Mouse (Mus musculus) heart, postnatal 14 days (tissue): ENCODE measurements around the gene Akr1b10. TPM values are rescaled to one million over a fixed set of nuclear protein-coding genes. Genes with fewer than 3 reads are reported as not detected.
"Not testable (repeated sequence)": the region's sequence is repeated elsewhere in the genome, so short reads cannot be mapped to it uniquely, and the experiment has no call there.

Source experiments
- DNase-seq, 2 experiments: peaks; one replicate each; pipeline ENCODE4 v3.0.0; 2021 to 2022
- intact Hi-C: fragments of 180-260 bp; cut with DNase I; formaldehyde crosslinking; loops from one replicate; pipeline ENCODE4 v1.15.1; 2025
- long read RNA-seq, 2 experiments: library from polyadenylated mRNA; stranded (forward); transcript quantifications; one replicate each; pipeline ENCODE4 v2.0.0; 2021
- total RNA-seq, 2 experiments: library from RNA; stranded (reverse); gene quantifications; 2 replicates each; pipeline ENCODE4 v1.2.3; 2021

The Akr1b10 gene
- 10 to 100 TPM; 63.4 to 70.7 TPM for total RNA-seq
- long read RNA-seq, experiment 1, transcript Akr1b10-201 (10 exons, 1,371 nt): major isoform, 79 of 83 reads
- long read RNA-seq, experiment 1, partial matches to known transcripts: 1 of 83 reads
- long read RNA-seq, experiment 1, other reads (novel, unspliced or antisense): 1 of 83 reads
- long read RNA-seq, experiment 2, transcript Akr1b10-201 (10 exons, 1,371 nt): major isoform, 65 of 70 reads
- long read RNA-seq, experiment 2, partial matches to known transcripts: 3 of 70 reads
- long read RNA-seq, experiment 2, other reads (novel, unspliced or antisense): 1 of 70 reads

DNA sequence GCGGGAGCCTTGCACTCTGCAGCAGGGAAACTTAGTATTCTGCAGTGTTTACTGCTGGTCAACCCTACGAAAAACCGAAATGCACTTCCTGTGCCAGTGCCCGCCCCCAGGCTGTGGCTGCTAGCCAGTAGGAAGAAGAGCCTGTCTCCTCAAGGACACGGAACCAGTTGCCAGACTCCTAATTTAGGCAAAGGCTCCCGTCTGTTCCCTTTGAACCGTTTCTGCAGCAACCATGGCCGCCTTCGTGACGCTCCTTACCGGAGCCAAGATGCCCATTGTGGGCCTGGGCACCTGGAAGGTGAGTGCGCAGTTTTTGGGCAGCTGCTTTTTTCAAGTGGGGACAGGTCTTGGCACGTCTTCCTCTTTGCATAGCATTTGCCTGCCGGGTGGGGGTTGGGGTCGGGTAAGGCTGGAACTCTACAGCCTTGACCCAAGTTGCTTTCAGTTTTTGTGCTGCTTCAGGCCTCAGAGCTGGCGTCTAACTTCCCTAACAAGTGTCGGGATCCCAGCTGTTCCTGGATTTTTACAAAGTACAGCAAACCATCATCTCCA, at the start of gene Akr1b10:
Akr1b10 (plus strand) TSS at position 109 of the 552 bp plus-strand sequence.
- peak; percentile 75 to 85 for DNase-seq
- intact Hi-C loops: no loop called here

DNA sequence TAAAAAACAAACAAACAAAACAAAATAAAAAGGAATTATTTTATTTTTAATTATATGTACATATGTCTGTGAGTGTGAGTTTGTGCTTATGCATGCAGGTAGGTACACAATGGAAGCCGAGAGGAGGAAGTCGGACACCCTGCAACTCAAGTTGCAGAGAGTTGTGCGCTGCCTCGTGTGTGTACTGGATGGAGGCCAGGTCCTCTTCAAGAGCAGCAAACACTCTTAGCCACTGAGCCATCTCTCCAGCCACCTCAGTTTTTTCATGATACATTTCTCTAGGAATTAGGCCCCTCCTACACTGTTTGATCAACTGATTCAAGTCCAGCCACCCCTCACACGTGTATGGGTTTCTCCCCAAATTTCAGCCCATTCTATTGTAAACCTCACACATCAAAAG, 49.3 kb upstream of the Akr1b10 start:
- no peak for DNase-seq
- intact Hi-C loops: no loop called here

DNA sequence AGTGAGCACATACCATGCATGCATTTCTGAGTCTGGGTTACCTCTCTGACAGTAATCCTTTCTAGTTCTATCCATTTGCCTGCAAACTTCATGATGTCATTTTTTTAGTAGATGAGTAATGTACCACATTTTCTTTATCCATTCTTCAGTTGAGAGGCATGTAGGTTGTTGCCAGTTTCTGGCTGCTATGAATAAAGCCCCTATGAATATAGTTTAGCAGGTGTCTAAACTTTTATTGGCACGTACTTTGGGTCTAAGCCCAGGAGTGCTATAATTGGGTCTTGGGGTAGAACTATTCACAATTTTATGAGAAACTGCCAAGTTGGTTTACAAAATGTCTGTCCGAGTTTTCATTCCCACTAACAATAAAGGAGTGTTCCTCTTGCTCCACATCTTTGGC, 46.2 kb upstream of the Akr1b10 start:
- intact Hi-C loops: no loop called here
- DNase-seq: no peak

DNA sequence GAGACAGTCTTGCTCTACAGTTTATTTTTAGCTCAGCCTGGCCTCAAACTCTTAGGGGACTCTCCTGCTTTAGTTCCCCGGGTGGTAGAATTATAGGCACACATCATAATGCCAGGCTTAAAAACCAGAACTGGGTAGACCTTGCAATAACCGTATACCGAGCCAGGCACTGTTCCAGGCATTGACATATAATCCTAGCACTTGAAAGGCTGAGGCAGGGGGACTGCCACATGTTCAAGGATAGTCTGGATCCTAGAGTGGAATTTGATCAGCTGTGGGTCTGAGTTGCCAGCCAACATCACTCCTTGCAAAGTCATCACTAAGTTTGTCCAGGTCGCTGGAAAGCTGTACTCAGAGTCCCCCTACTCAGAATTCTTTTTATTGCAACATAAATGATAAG, 42.0 kb upstream of the Akr1b10 start:
- DNase-seq: no peak
- intact Hi-C loops: no loop called here

DNA sequence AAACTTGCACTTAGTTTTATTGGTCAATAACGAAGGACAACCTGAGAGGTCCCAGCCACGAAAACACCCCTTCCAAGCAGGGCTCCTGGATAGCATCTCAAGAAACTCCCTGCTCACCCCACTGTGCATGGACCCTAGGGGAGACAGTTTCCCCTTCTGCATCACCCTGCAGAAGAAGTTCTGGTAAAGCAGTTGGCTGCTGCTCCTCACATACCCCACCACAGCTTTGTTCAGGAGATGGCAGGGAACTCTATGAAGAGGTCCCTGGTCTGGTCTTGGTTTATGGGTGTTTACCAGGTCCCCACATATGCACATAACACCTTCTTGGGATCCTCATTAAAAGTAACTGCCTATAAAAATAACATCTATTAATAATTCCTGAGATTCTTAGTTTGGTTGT, 41.5 kb upstream of the Akr1b10 start:
- DNase-seq: no peak
- intact Hi-C loops: no loop called here

DNA sequence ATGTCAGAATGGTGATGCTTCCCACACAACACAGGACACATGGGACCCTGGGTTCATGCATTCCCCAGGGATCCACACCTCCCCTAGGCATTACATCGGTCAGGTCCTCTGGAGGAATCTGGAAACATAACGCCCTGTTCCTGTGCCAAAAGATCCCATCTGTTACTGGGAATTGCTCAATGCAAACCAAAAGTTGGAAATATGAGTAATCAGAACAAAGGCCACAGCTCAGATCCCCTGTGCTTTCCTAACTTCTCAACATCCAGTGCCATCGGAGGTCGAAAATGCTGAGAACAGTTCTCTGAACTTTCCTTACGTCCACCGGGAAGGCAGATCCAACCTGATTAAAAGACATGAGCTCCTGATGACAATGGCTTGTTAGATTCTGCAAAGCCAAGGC, 40.6 kb upstream of the Akr1b10 start:
- no peak for DNase-seq
- intact Hi-C loops: no loop called here

DNA sequence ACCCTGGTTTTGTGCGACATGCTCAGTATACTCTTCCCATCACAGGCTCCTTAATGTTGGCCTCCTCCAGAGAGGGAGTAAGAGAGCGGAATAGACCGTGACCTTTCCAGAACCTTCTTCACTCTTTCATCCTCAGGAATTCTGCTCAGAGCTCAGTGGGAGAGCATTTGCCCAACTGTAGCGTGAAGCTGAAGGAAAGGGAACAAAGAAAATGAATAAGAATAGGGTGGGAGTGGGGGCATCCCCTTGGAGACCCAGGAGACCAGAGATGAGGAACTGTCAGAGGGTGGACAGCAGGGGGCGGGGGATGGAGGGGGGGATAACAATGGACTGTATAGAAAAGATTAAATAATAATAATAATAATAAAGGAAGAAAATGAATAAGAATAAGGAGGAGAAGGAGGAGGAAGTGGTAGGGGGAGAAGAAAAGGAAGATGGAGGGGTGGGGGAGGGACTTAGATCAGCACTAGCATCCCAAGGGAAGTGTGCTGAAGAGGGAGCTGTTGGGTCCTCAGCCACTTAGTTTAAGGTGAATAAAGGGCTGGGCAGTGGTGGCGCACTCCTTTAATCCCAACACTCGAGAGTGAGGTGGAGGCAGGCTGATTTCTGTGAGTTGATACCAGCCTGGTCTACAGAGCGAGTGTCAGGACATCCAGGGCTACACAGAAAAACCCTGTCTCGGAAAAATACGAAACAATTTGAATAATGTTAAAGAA, 39.7 kb upstream of the Akr1b10 start:
- intact Hi-C loops: no loop called here
- DNase-seq: no peak

DNA sequence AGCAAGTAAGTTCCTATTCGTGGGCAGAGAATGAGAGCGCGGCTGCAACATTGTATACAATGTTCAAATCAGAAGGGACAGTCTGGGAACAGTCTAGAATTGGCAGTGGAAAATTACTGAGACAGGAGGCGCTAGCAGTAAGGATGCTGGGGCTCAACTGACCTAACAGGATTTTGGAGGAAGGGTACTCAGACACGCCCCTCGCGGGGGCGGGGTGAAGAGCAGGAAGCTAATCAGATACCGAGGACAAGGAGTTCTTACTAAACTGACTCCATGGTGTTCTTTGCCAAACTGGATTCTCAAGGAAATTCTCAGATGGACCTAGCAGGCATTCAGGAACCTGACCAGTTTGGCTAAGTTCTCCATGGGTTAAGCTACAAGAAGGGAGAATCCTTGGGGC, 39.1 kb upstream of the Akr1b10 start:
- peak in 1 of 2 experiments; percentile 8 for DNase-seq
- intact Hi-C loops: no loop called here

DNA sequence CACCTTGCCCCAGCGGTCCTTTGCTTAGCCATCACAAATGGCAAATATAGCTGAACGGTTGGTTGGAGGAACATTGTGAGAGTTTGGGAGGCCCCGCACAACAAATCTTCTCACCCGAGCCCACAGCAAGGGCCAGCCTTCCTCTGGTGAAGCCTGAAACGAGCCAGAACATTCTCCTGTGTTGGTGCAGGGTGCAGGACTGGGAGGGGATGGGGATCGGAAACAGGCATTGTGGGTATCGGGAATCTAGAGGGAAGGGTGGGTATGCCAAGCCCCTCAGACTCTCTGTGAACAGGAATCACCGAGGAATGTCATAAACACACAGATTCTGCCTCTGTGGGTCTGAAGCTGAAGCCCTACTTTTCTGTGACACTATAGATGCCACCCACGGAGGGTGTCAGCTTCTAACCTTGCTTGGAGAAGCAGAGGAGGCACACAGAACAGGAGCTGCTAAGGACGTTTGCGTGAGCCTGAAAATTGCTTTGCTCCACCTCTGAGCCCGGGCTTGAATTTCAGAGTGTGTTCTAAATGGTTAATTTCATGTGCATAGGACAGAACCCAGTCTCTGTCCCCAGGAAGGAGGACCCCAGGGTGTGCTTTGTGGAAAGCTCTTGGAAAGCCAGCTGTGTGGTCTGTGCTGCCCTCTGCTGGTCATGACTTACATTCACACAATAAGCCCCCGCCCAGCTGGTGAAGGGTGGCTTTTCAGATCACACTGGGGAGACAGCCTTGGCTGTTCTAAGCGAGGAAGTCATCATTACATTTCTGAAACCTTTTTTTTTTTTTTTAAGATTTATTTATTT, 37.7 kb upstream of the Akr1b10 start:
- peak; percentile 77 to 85 for DNase-seq
- intact Hi-C loops: loop anchor here (1.0 to 2.0 kb wide), 2 partner anchors 53 to 103 kb away; no protein-coding TSS in a partner anchor

DNA sequence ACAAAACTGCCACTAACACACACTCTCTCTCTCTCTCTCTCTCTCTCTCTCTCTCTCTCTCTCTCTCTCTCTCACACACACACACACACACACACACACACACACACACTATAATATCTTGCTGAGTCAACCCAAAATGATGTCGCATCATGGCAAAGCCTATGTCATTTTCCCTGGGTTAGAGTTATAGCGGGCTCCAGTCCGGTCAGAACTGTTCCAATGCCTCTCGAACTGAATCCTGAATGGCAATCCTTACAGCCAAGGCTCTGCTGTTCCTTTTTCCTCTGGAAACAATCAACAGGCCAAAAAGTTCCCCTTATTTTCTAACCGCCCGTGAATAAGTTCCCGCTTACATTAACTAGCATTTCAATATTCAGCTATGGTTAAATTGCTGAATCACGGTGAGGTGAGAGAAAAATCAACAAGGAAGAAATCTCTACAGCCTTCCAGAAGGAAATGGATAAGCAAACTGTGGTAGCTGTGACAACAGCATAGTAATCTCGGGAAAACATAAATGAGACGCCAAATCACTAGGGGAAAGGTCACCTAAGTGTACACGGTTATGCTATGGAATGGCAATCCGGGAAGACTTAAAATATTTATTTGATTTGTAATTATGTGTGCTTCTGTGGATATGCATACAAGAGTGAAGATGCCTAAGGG, 33.9 kb upstream of the Akr1b10 start:
- no peak for DNase-seq
- intact Hi-C loops: no loop called here

DNA sequence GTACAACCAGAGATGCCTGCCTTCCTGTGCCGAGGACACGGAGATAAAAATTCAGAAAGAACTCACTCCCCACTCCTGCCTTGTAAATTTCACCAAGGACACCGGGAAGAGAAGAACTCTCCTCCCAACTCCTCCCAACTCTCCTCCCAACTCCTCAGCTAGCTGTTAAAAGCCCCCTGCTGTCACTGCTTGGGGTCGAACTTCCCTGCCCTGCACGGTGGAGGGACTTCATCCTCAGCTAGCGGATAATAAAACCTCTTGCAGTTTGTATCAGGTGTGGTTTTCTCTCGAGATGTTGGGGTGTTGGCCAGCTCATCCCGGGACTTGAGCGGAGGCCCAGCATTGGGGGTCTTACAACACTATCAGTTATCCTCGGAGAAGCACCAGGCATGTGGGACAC, 32.5 kb upstream of the Akr1b10 start:
- intact Hi-C loops, DNase-seq: not testable (repeated sequence)

DNA sequence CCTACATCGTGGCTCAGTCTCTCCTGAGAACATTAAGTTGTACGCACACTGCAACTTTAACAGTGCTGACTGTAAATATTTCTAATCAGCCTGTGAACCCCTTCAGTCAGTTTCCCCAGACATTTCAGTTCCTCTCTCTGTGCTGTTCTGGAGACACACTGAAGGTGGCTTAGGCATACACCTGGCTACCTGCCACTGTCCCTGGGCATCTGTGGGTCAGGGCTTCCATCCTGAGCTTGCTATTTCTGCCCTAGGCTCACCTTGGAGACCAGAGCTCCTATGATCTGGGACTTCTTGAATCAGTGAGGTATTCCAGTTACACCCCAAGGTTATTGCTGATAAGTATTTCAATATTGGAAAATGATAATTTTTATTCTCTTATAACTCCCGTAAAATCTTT, 31.6 kb upstream of the Akr1b10 start:
- no peak for DNase-seq
- intact Hi-C loops: no loop called here

DNA sequence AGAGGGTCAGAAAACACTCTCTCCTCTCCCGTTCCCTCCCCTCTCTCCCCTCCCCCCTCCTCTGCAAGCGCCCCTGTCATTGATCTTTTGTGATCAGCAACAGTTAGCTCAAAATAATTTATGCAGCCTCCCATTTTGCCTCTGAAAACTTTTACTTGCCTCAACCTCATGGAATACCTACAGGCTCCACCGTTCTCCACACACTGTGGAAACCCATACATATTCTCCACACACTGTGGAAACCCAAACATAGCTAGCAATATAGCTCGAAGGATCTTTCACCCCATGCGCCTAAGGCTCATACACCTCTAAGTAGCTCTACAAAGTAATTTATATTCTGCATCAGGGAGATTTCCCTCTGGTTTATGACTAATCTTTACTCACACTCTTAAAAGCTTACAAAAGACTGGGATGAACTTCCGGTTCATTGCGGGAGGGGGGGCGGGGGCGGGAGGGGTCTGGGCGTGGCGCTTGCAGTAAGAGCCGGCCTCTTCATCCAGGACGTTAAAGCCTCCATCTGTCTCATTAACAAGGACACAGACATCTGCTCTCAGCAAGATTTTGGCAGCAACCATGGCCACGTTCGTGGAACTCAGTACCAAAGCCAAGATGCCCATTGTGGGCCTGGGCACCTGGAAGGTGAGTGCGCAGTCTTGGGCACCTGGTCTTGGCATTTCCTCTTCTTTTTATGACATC, 30.2 kb upstream of the Akr1b10 start, which contains the start of gene Akr1b8:
Akr1b8 (plus strand) TSS at position 462 of the 696 bp plus-strand sequence.
- intact Hi-C loops: no loop called here
- DNase-seq: peak in 1 of 2 experiments; percentile 7

DNA sequence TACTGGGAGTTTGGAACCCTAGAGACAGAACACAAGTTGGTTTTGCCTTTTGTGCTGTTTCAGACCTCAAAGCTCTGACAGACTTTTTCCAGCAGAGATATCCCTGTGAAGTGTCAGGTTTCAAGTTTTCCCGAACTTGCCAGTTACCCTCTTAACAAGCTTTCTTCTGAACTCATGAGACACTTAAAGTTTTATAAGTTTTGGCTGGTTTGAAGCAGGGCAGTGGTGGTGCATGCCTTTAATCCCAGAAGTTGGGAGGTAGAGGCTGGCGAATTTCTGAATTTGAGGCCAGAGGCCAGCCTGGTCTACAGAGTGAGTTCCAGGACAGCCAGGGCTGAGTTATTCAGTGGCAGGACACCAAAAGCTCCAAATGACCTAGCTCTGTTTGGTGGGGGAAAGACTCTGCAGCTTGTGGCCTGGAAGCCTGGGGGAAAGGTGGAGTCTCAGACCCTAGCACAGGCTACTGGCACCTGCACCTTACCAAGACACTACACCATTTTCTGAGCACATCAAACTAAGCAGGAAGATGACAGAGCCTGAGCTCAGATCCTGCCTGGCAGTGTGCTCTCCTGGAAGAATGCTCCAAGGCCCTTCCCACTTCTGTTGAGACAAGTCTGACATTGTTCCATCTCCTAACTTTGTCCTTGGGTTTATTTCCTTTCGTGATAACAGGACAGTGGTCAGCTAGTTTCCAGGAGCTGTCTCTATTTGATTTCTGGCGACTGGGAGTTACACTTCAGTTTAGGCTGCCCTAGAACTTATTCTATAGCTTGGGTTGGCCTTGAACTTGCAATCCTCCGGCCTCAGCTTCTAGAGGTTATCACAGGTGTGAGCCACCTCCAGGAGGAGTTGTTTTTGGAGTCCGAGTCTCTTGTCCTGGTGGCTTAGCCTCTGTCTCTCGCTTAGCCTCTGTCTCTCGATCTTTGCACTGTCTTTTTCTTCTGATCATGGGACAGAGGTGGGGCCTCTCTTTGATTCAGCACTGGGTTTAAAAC, 29.4 kb upstream of the Akr1b10 start:
- intact Hi-C loops: no loop called here
- no peak for DNase-seq

DNA sequence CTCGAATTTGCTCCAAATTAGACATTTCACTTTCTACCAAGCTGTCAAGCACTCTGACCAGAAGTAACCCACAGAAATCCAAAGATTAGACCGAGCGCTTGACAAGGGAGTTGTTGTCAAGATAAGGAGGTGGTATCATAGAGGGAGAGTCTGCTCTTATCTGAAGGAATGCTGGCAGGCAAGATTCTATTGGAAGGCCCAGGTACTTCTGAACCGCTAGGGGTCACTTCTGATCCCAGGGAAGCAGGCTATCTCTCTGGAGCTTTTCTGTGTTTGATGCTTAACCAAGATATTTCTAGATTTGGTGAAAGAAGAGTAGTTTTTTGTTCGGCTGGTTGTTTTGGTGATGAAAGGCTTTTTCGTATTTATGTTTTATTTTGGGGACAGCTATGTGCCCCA, 28.7 kb upstream of the Akr1b10 start:
- DNase-seq: no peak
- intact Hi-C loops: no loop called here

DNA sequence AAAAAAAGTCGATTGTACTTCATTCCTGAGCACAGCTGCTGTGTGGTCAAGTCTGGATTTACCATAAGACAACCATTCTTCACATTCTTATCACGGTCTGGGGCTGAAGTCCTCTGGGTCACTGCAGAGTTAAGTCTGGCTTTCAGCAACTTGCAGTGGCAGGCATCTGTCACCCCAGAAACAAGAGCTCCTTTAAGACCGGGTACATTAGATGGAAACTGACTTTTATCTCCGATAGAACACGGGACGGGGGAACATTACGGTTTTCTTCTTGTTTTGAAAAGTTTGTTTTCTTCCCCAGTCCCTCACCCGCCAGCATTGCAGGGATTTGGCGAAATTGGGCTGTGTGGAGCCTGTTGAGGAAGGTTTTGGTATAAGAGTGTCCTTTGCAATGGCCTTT, 28.2 kb upstream of the Akr1b10 start:
- intact Hi-C loops: no loop called here
- no peak for DNase-seq

DNA sequence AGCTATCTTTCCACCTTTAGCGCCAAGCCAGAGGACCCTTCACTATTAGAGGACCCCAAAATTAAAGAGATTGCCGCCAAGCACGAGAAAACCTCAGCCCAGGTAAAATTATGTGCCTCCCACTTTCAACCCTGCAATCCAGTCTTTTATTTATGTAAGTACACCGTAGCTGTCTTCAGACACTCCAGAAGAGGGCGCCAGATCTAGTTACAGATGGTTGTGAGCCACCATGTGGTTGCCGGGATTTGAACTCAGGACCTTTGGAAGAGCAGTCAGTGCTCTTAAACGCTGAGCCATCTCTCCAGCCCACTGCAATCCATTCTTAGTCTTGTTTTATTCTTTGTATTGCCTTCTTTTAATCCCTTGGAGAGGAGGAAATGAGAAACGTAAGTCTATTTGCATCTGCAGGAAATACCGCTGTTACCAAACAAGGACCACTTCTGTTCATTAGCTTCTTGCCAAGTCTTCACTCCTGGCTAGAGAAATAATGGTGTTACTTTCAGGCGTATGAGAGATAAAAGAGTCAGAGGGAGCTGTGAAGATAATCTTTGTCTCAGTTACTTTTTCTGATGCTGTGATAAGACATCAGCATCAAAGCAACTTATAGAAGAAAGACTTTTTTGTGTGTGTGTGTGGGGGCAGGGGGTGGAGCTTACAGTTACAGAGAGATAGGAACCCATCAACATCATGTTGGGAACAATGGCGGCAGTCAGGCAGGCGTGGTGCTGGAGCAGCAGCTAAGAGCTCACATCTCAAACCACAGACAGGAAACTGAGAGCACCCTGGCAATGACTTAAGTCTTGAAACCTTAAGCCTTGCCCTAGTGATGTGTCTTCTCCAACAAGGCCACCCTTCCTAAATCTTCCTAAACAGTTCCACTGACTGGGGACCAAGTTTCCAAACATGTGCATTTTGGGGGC, 19.5 kb upstream of the Akr1b10 start:
- intact Hi-C loops: no loop called here
- no peak for DNase-seq

DNA sequence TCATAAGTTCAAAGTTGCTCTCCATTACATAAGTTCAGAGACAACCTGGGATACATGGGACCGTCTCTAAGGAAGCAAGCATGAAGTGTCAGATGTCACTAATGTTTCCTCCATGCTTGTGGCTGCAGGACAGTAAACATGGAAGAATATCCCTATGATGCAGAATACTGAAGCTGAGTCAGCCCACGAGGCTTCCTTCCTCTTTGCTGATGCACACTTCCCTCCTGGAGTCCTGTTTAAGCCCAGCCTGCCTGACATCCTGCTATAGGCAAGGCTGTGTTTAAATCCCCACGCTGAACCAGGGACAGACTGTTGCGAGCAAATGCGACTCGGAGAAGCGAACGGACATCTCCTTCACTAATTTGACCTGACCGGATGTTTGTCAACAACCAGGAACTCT, 16.0 kb upstream of the Akr1b10 start:
- intact Hi-C loops: no loop called here
- DNase-seq: no peak
